Mouse (Mus musculus): ENCODE results near the gene Ndufa3.

- TF ChIP-seq POLR2A (IDR thresholded peaks at IDR 0.05; ENCODE audit: low read depth, low read length), result no peak
- TF ChIP-seq CHD2 (IDR thresholded peaks at IDR 0.05; ENCODE audit: low read length), result no peak
- TF ChIP-seq JUND (conservative IDR thresholded peaks at IDR 0.05; ENCODE audit: low read depth, low read length), result no peak
- TF ChIP-seq TCF12 (IDR thresholded peaks at IDR 0.05; ENCODE audit: low read depth, low read length), result no peak
- TF ChIP-seq USF2 (conservative IDR thresholded peaks at IDR 0.05; ENCODE audit: low read depth, low read length), result no peak
- no peak for TF ChIP-seq CTCF (conservative IDR thresholded peaks at IDR 0.05 in 1 of 2, IDR thresholded peaks at IDR 0.05 in 1 of 2; ENCODE audit: low read depth in 2 of 2, low read length in 2 of 2)
- no peak for TF ChIP-seq MAFK (IDR thresholded peaks at IDR 0.05; ENCODE audit: insufficient replicate concordance, low read length)
- TF ChIP-seq KAT2A (IDR thresholded peaks at IDR 0.05; ENCODE audit: insufficient replicate concordance, low read length), result no peak
- no peak for TF ChIP-seq JUN (IDR thresholded peaks at IDR 0.05; ENCODE audit: insufficient read depth, low read depth, low read length)
- TF ChIP-seq EP300 (IDR thresholded peaks at IDR 0.05; ENCODE audit: low read length), result no peak
These were observed 23.3 kb upstream of the Ndufa3 start for GRCm38 (mm10) chr7:3593855-3594254.

Measured in CH12.LX (cell line).